Mouse (Mus musculus): ENCODE measurements around the gene Pdc.
"Not testable (repeated sequence)": the region's sequence is repeated elsewhere in the genome, so short reads cannot be mapped to it uniquely, and the experiment has no call there.

Gene Pdc

DNA sequence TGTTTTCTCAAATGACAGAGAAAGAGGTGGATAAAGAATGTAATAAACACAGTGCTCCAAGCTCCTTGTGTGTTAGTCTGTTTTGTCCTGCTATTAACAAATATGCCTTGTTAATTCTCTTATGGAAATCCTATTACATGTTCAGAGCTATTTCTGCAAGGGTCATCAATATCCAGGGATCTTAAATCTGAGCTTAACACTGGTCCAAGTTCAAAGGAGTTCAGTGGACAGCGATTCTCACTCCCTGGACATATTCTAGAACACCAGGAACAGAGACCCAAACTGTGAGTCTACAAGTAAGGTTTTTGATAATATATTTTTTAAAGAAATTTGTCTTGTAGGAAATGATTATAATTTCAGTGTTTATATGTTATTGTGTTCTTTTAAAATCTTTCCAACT, at the start of gene Pdc:
Gene Pdc, plus strand, starts transcription at position 213 of the 400 bp plus-strand sequence.
- DNase-seq: no peak

DNA sequence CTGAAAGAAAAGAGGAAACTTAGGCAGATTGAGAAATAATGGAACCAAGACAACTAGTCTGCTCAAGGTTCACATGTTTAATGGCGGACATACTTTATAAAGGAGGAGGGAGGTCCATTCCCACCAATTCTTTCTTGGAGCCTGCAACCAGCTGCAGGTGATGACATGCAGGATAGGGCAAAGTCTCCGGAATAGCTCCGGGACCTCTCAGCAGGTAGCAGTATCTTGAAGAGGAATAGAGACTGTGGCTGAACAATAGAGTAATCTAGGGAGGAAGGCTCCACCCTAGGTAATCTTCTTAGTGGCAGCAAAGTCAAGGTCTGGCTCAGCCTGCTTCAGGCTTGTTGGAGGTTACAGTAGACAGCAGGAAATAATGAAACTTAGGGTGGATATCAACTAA, 25.2 kb upstream of the Pdc start:
- DNase-seq: not testable (repeated sequence)

DNA sequence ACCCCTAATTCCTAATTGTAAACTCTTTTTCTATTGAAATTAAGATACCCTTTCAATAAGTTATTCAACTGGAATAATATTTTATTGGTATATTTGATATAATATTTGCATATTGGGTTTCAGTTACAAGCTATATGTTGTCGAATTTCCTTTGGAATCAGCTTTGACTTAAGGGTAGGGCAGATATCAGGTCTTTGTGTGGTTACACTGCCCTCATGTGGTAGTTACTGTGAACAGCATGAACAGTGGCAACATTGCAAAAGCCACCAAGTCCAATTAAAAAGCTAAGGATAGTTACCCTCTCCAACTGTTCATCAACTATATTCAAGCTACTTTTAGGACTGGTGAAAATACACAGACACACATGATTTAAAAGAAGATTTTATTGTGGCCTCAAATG, 11.6 kb upstream of the Pdc start:
- DNase-seq: peak; percentile 12 to 16

DNA sequence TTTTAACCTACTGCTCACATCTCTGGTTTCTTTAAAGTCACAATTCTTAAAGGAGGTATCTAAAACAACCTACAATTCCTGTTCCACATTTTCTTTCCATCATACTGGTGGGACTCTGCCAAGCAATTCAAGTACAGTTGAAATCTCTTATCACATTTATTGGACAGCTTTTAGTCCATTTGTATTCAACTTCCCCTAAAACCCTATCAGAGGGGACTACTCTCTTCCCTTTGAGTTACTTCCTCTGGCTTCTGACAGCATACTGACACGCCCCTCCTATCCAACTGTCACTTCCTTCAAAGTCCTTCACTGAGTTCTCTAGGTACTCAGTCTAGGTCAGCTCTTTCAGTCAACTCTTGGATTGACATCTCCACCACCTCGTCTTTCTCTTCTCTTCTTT, 15.9 kb downstream of the Pdc start:
- DNase-seq: no peak

DNA sequence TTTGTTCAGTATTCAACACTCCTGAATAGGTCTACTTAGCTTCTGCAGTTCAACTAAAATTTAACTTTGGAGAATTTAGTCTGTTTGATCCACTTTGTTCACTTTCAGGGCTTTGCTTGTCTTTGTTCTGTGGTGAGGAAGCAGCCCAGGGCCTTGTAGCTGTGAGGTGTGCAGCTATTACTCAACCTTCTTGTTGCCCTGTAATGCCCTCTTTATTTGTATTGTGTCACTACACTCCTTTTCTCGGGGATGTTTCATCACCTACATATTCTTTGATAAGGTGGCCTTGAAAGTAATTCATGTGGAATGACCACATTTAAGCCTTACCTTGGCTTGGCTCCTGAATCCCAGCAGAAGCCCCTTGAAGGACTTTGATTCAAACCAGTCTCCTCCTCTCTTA, 41.6 kb downstream of the Pdc start:
- DNase-seq: no peak

DNA sequence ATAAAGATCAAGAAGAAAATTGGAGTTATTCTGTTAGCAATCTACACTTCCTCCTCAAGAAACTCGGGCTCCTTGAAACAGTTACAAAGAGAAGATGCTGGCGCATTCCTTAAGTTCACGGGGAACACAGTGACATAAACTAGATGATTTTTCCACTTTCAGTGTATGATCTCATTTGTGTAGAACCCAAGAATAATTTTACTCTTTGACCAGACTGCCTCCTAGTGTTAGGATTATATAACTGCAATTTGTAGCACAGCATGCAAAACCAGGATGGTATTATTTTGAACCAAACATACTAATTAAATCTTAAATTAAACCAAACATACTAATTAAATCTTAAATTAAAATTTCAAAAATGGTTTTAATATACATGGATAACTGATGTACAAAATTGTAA, 53.7 kb downstream of the Pdc start:
- DNase-seq: no peak

DNA sequence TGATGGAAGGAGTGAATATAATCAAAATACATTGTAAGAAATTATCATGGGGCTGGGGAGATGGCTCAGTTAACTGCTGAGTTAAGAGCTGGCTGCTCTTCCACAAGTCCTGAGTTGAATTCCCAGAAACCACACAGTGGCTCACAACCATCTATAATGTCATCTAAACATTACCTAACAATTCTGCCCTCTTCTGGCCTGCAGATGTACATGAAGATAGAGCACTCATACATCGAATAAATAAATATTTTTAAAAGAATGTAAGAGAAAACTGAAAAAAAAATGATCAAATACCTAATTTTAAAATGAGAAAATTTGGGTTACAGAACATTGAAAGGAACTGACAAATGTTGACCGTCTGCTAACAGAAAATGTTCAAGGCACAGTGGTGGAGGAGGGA, 55.0 kb downstream of the Pdc start:
- no peak for DNase-seq

All from kidney, postnatal 4 days (tissue).